Mouse (Mus musculus) heart, postnatal 0 days (tissue): Measurements from ENCODE around the gene Cfap97.

Source experiments
- CTCF ChIP-seq: IDR thresholded peaks from 2 replicates; pipeline ENCODE4 v1.5.1; 2016; ENCODE audit warnings: antibody characterized with exemption, control low read depth, low read depth
- EP300 ChIP-seq: IDR thresholded peaks from 2 replicates; pipeline ENCODE4 v1.6.1; 2016; ENCODE audit warnings: antibody characterized with exemption, low read depth

DNA sequence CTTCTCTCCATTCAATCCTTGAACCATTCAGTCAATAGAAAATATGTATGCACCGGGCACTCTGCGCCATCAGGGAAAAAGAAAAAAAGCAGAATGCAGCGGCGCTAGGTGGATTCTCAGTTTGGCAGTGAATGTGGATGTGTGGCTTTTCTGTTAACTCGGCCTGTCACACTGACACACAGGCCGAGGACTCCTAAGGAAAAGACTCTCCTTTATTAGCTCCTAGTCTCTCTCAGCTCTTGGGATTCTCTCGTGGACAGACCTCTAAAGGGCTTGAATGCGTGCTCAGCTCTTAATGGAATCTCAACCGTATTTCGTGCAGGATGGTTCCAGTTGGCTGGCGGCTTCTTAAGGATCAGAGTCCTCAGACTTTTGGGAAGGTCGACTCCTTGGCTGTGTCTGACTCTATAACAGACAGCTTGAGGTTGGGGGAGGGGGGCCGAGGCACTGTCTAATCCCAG, 60.1 kb downstream of the Cfap97 start:
- TF ChIP-seq CTCF, result no peak
- no peak for TF ChIP-seq EP300
